Mouse (Mus musculus) lung, embryonic 14.5 days (tissue): ENCODE measurements at regions not wholly inside any gene's neighbourhood (a gene's known extent, or its start where the extent isn't known, plus 50 kb on each side); places are given as distances from the start of the nearest gene placed in this dataset.
"Not testable (repeated sequence)": the region's sequence is repeated elsewhere in the genome, so short reads cannot be mapped to it uniquely, and the experiment has no call there.

ENCODE experiments used
- ATAC-seq: fragments of 200-750 bp; cut with Nextera tagmentation; 2 replicates; pipeline ENCODE4 v1.8.0; 2017; ENCODE audit warnings: mild to moderate bottlenecking, moderate TSS enrichment, moderate library complexity; ENCODE audit not compliant: insufficient read depth
- DNase-seq: peaks from one replicate; pipeline ENCODE4 v3.0.0-alpha.2; 2015
- H3K27ac ChIP-seq: fragments of 300-500 bp; sonication (generic); 2 replicates; pipeline ENCODE4 v1.5.1; 2014; ENCODE audit warnings: low read depth, mild to moderate bottlenecking, moderate library complexity
- H3K27me3 ChIP-seq: fragments of 300-500 bp; sonication (generic); 2 replicates; pipeline ENCODE4 v1.6.1; 2014; ENCODE audit warnings: low read length, control low read depth; ENCODE audit not compliant: insufficient read depth
- H3K36me3 ChIP-seq: fragments of 300-500 bp; sonication (generic); 2 replicates; pipeline ENCODE4 v1.6.1; 2014; ENCODE audit warnings: control low read depth; ENCODE audit not compliant: insufficient read depth
- H3K4me1 ChIP-seq: fragments of 300-500 bp; sonication (generic); 2 replicates; pipeline ENCODE4 v1.6.1; 2014; ENCODE audit warnings: antibody characterized with exemption, control low read depth; ENCODE audit not compliant: insufficient read depth
- H3K4me2 ChIP-seq: fragments of 300-500 bp; sonication (generic); 2 replicates; pipeline ENCODE4 v1.6.1; 2014; ENCODE audit warnings: mild to moderate bottlenecking
- H3K4me3 ChIP-seq: fragments of 300-500 bp; sonication (generic); 2 replicates; pipeline ENCODE4 v1.5.1; 2014; ENCODE audit warnings: low read depth, low read length
- H3K9ac ChIP-seq: fragments of 300-500 bp; sonication (generic); 2 replicates; pipeline ENCODE4 v1.6.1; 2014
- H3K9me3 ChIP-seq: fragments of 300-500 bp; sonication (generic); 2 replicates; pipeline ENCODE4 v1.6.1; 2016; ENCODE audit warnings: low read depth, low read length, control low read depth
- CTCF ChIP-seq: IDR thresholded peaks from 2 replicates; pipeline ENCODE4 v1.5.1; 2016; ENCODE audit warnings: antibody characterized with exemption, low read depth
- WGBS: fragments of 180-500 bp; shearing (Covaris S2); extraction: QIAGEN DNeasy Blood & Tissue Kit; methylation state at CpG from one replicate; pipeline ENCODE4 v1.1.7; 2014; 5-methylcytosine and 5-hydroxymethylcytosine counted together

- ATAC-seq = no peak
- no peaks in the 10 kb centered on the region for H3K4me1 ChIP-seq
- no peak overlapping the region for H3K4me3 ChIP-seq
- no peaks in the 10 kb centered on the region for H3K36me3 ChIP-seq
- no peaks in the 10 kb centered on the region for H3K27me3 ChIP-seq
- no peak for TF ChIP-seq CTCF
- no peak overlapping the region for H3K4me2 ChIP-seq
- H3K9ac ChIP-seq = no peak overlapping the region
- H3K9me3 ChIP-seq = no peaks in the 10 kb centered on the region
- H3K27ac ChIP-seq = no peak overlapping the region
- peak; percentile 47 for DNase-seq
- WGBS = 56% methylated on average over 8 of the region's 8 CpGs
Measured at GRCm38 (mm10) chr5:96898120-96898672, 99.3 kb upstream of the Bmp2k start.

GRCm38 (mm10) chr5:96898695-96899094 lies 98.8 kb upstream of the Bmp2k start:
- Histone ChIP-seq H3K4me3 (no peak overlapping the region), H3K4me1 (no peaks in the 10 kb centered on the region), H3K36me3 (no peaks in the 10 kb centered on the region), H3K9ac (no peak overlapping the region), H3K9me3 (no peaks in the 10 kb centered on the region), H3K4me2 (no peak overlapping the region), H3K27me3 (no peaks in the 10 kb centered on the region), H3K27ac (no peak overlapping the region)
- no peak for ATAC-seq
- TF ChIP-seq CTCF = no peak
- 49% methylated on average over 5 of the region's 5 CpGs for WGBS
- DNase-seq = no peak

- WGBS = 35% methylated on average over 17 of the region's 17 CpGs
- DNase-seq = peak; percentile 80
- Histone ChIP-seq H3K27me3 (no peaks in the 10 kb centered on the region), H3K4me3 (no peak overlapping the region; the same call in 1 of the 2 replicates), H3K27ac (no peak overlapping the region), H3K4me1 (no peaks in the 10 kb centered on the region), H3K4me2 (peak overlapping the region; percentile 48), H3K36me3 (no peaks in the 10 kb centered on the region), H3K9ac (no peak overlapping the region; the same call in 1 of the 2 replicates), H3K9me3 (no peaks in the 10 kb centered on the region)
- TF ChIP-seq CTCF = peak; percentile 26
- ATAC-seq = peak; percentile 71; the same call in 1 of the 2 replicates
Measured at GRCm38 (mm10) chr5:96905572-96906271, 91.8 kb upstream of the Bmp2k start.

GRCm38 (mm10) chr5:96908371-96908770 lies 89.1 kb upstream of the Bmp2k start:
- H3K27ac ChIP-seq, H3K36me3 ChIP-seq, H3K4me1 ChIP-seq, DNase-seq, H3K4me2 ChIP-seq, H3K9me3 ChIP-seq, H3K9ac ChIP-seq, ATAC-seq, H3K27me3 ChIP-seq, H3K4me3 ChIP-seq: not testable (repeated sequence)
- WGBS = 80% methylated on average over 2 of the region's 2 CpGs

GRCm38 (mm10) chr5:96909218-96909617 lies 88.3 kb upstream of the Bmp2k start:
- ATAC-seq = no peak
- WGBS = 77% methylated on average over 6 of the region's 6 CpGs

GRCm38 (mm10) chr5:96911550-96912253 lies 85.8 kb upstream of the Bmp2k start:
- Histone ChIP-seq H3K4me3 (no peak overlapping the region), H3K27ac (peak overlapping the region; percentile 64), H3K9me3 (no peaks in the 10 kb centered on the region), H3K27me3 (no peaks in the 10 kb centered on the region), H3K36me3 (no peaks in the 10 kb centered on the region), H3K9ac (no peak overlapping the region), H3K4me1 (peaks cover 3% of the 10 kb centered on the region; the same call in 1 of the 2 replicates), H3K4me2 (peak overlapping the region; percentile 41)
- 37% methylated on average over 13 of the region's 13 CpGs for WGBS
- DNase-seq = peak; percentile 82
- TF ChIP-seq CTCF = no peak
- peak; percentile 87 for ATAC-seq

More at GRCm38 (mm10) chr5:96909218-96909617, 88.3 kb upstream of the Bmp2k start:
- no peak overlapping the region for H3K4me2 ChIP-seq
- no peak for TF ChIP-seq CTCF
- H3K9me3 ChIP-seq = no peaks in the 10 kb centered on the region
- no peak overlapping the region for H3K27ac ChIP-seq
- H3K4me3 ChIP-seq = no peak overlapping the region
- H3K4me1 ChIP-seq = peaks cover 3% of the 10 kb centered on the region; the same call in 1 of the 2 replicates
- no peaks in the 10 kb centered on the region for H3K27me3 ChIP-seq
- DNase-seq = no peak
- no peaks in the 10 kb centered on the region for H3K36me3 ChIP-seq
- H3K9ac ChIP-seq = no peak overlapping the region

- no peak for TF ChIP-seq CTCF
- no peak overlapping the region for H3K4me3 ChIP-seq
- H3K4me1 ChIP-seq = peaks cover 8% of the 10 kb centered on the region
- H3K27ac ChIP-seq = peak overlapping the region; percentile 64
- 49% methylated on average over 4 of the region's 4 CpGs for WGBS
- no peaks in the 10 kb centered on the region for H3K36me3 ChIP-seq
- no peak overlapping the region for H3K4me2 ChIP-seq
- no peak overlapping the region for H3K9ac ChIP-seq
- DNase-seq (peak; percentile 30), ATAC-seq (0 out of 2 replicates have a peak, but pooled peaks have one; percentile 3)
- no peaks in the 10 kb centered on the region for H3K9me3 ChIP-seq
- H3K27me3 ChIP-seq = no peaks in the 10 kb centered on the region
Measured at GRCm38 (mm10) chr5:96912254-96912635, 85.2 kb upstream of the Bmp2k start.
